ENCODE assay signal across 7 mouse cellular contexts in genomic region chr8:20008106-20008505, GRCm38 (mm10).
A peak's percentile ranks its signal among the peaks of the same experiment; 100 is the strongest.
DNase-seq lines count a peak whose midpoint lies in the region.
"Not testable (repeated sequence)": the region's sequence is repeated elsewhere in the genome, so short reads cannot be mapped to it uniquely, and the experiment has no call there.

No protein-coding gene starts in this region.

- intact Hi-C loops in left cerebral cortex, postnatal 14 days (cut with DNase I): not testable (repeated sequence)

- peak; percentile 41 to 46 for DNase-seq in adrenal gland, postnatal 4 days (ENCODE audit: low spot score in 2 of 2)
- DNase-seq in frontal cortex, postnatal 10 days (ENCODE audit: low spot score in 2 of 2): peak; percentile 27 to 35
- DNase-seq in heart, adult 18-20 months: peak; percentile 20 to 33
- peak; percentile 30 for DNase-seq in layer of hippocampus, adult 11-12 months (ENCODE audit: low spot score)
- peak; percentile 19 to 26 for DNase-seq in left cerebral cortex, postnatal 14 days (ENCODE audit: low spot score in 2 of 2)
- peak; percentile 21 for DNase-seq in right cerebral cortex, postnatal 25 days
- DNase-seq in thymus, postnatal 14 days: peak; percentile 33

Comparison
In these comparisons a context has a peak if more than half of its experiments do, and no peak if none do; other contexts are left out.
1. Peak in every context shown above with its lines: DNase-seq.